In the genomic region with DNA sequence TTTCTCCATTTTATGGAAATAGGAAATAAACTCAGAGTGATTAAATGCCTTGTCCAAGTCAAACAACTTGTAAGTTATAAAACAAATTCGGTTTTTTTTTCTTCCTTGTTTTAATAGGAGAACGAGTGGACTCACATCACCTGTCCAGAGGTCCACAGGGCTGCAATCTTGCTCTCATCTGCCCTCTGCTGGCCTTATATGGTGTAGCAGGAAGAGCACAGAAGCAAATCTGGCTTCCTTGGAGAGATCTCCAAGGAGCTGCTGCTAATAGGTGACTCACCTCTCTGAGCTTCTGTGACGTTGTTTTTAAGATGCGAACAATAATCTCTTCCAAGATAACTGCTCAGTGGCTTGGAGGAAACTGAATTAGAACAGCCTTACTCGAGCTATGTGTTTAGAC, we compare ENCODE assay signal across 7 mouse cellular contexts.
DNase-seq lines count a peak whose midpoint lies in the region; ATAC-seq lines count a peak whose summit lies in the region.

No protein-coding gene starts in this region.

- no peak overlapping the region for H3K4me2 ChIP-seq in neural tube, embryonic 15.5 days
- no peak overlapping the region for H3K4me2 ChIP-seq in hindbrain, embryonic 13.5 days
- H3K4me2 ChIP-seq in liver, embryonic 13.5 days = no peak overlapping the region

- H3K27ac ChIP-seq in neural tube, embryonic 15.5 days (replicated peaks) = no peak overlapping the region
- H3K27ac ChIP-seq in hindbrain, embryonic 13.5 days = peak overlapping the region; percentile 23; the same call in 1 of the 2 replicates
- H3K27ac ChIP-seq in liver, embryonic 13.5 days = no peak overlapping the region

- H3K9ac ChIP-seq in neural tube, embryonic 15.5 days (replicated peaks) = no peak overlapping the region
- no peak overlapping the region for H3K9ac ChIP-seq in hindbrain, embryonic 13.5 days
- H3K9ac ChIP-seq in liver, embryonic 13.5 days = no peak overlapping the region

- H3K9me3 ChIP-seq in neural tube, embryonic 15.5 days (replicated peaks) = no peaks in the 10 kb centered on the region
- no peaks in the 10 kb centered on the region for H3K9me3 ChIP-seq in hindbrain, embryonic 13.5 days
- no peaks in the 10 kb centered on the region for H3K9me3 ChIP-seq in liver, embryonic 13.5 days (replicated peaks)

- H3K4me3 ChIP-seq in neural tube, embryonic 15.5 days (replicated peaks) = no peak overlapping the region
- H3K4me3 ChIP-seq in hindbrain, embryonic 13.5 days = no peak overlapping the region
- H3K4me3 ChIP-seq in liver, embryonic 13.5 days (replicated peaks) = no peak overlapping the region

- ATAC-seq in neural tube, embryonic 15.5 days (ENCODE audit: low FRiP score) = no peak
- ATAC-seq in hindbrain, embryonic 13.5 days (ENCODE audit: low FRiP score) = no peak
- ATAC-seq in liver, embryonic 13.5 days (ENCODE audit: low read depth) = no peak

- DNase-seq in neural tube, embryonic 10.5 days (ENCODE audit: extremely low spot score, low spot score) = peak; percentile 65
- DNase-seq in adrenal gland, adult 2 months = peak; percentile 41
- DNase-seq in embryo, embryonic 10 days (ENCODE audit: low spot score) = peak; percentile 76
- peak; percentile 20 for DNase-seq in liver, embryonic 13.5 days
- DNase-seq in right cerebral cortex, postnatal 14 days = peak; percentile 47

- 20% methylated on average over 5 of the region's 5 CpGs for WGBS in neural tube, embryonic 15.5 days
- 22% methylated on average over 5 of the region's 5 CpGs for WGBS in hindbrain, embryonic 13.5 days
- WGBS in liver, embryonic 13.5 days (ENCODE audit: insufficient replicate concordance) = 11% methylated on average over 5 of the region's 5 CpGs

- H3K27me3 ChIP-seq in neural tube, embryonic 15.5 days (replicated peaks) = peaks cover 3% of the 10 kb centered on the region; the same call in 1 of the 2 replicates
- H3K27me3 ChIP-seq in hindbrain, embryonic 13.5 days = peaks cover 5% of the 10 kb centered on the region; the same call in 1 of the 2 replicates
- no peaks in the 10 kb centered on the region for H3K27me3 ChIP-seq in liver, embryonic 13.5 days

- H3K36me3 ChIP-seq in neural tube, embryonic 15.5 days = no peaks in the 10 kb centered on the region
- no peaks in the 10 kb centered on the region for H3K36me3 ChIP-seq in hindbrain, embryonic 13.5 days
- H3K36me3 ChIP-seq in liver, embryonic 13.5 days = no peaks in the 10 kb centered on the region

- H3K4me1 ChIP-seq in neural tube, embryonic 15.5 days = peaks cover 15% of the 10 kb centered on the region
- H3K4me1 ChIP-seq in hindbrain, embryonic 13.5 days (replicated peaks) = peaks cover 29% of the 10 kb centered on the region
- H3K4me1 ChIP-seq in liver, embryonic 13.5 days (replicated peaks) = peaks cover 9% of the 10 kb centered on the region; the same call in 1 of the 2 replicates

Comparison
In these comparisons a context has a peak if more than half of its experiments do, and no peak if none do; other contexts are left out.
1. DNase-seq: peak in every context shown above with its lines; median percentile 76 in embryo, embryonic 10 days; 65 in neural tube, embryonic 10.5 days; 47 in right cerebral cortex, postnatal 14 days; 41 in adrenal gland, adult 2 months; 20 in liver, embryonic 13.5 days.